Mouse (Mus musculus) forelimb bud, embryonic 11.5 days (tissue): Measurements from ENCODE around the gene Cox14.
"Not testable (repeated sequence)": the region's sequence is repeated elsewhere in the genome, so short reads cannot be mapped to it uniquely, and the experiment has no call there.

ENCODE experiments used
- DNase-seq: peaks from one replicate; pipeline ENCODE4 v3.0.0-alpha.2; 2012; ENCODE audit warnings: low read depth, low spot score

Cox14 gene

GRCm38 (mm10) chr15:99726549-99726948 lies 1.1 kb downstream of the Cox14 start:
- DNase-seq, result no peak

GRCm38 (mm10) chr15:99727039-99727438 lies 1.6 kb downstream of the Cox14 start:
- not testable (repeated sequence) for DNase-seq

GRCm38 (mm10) chr15:99727525-99727924 lies 2.1 kb downstream of the Cox14 start:
- DNase-seq, result no peak

- no peak for DNase-seq
Observed at GRCm38 (mm10) chr15:99728211-99728610, 2.8 kb downstream of the Cox14 start.

- DNase-seq, result no peak
Observed at GRCm38 (mm10) chr15:99729056-99729783, 3.8 kb downstream of the Cox14 start.

- DNase-seq, result no peak
Observed at GRCm38 (mm10) chr15:99731167-99731566, 5.7 kb downstream of the Cox14 start.

- no peak for DNase-seq
Observed at GRCm38 (mm10) chr15:99731678-99732077, 6.3 kb downstream of the Cox14 start.

GRCm38 (mm10) chr15:99733186-99733585 lies 7.8 kb downstream of the Cox14 start:
- DNase-seq, result no peak

- DNase-seq, result no peak
Observed at GRCm38 (mm10) chr15:99735631-99736030, 10.2 kb downstream of the Cox14 start.

- DNase-seq, result no peak
Observed at GRCm38 (mm10) chr15:99736675-99737074, 11.3 kb downstream of the Cox14 start.

GRCm38 (mm10) chr15:99740229-99740628 lies 14.8 kb downstream of the Cox14 start:
- DNase-seq, result no peak

- no peak for DNase-seq
Observed at GRCm38 (mm10) chr15:99754204-99754603, 28.8 kb downstream of the Cox14 start.

GRCm38 (mm10) chr15:99767467-99767866 lies 42.0 kb downstream of the Cox14 start:
- no peak for DNase-seq

- no peak for DNase-seq
Observed at GRCm38 (mm10) chr15:99768761-99769160, 43.3 kb downstream of the Cox14 start.

- DNase-seq, result no peak
Observed at GRCm38 (mm10) chr15:99771004-99771500, 45.6 kb downstream of the Cox14 start.

- peak; percentile 20 for DNase-seq
Observed at GRCm38 (mm10) chr15:99771601-99772276, 46.3 kb downstream of the Cox14 start.

GRCm38 (mm10) chr15:99772277-99772880 lies 47.0 kb downstream of the Cox14 start:
- peak; percentile 88 for DNase-seq

GRCm38 (mm10) chr15:99772881-99772924 lies 47.3 kb downstream of the Cox14 start, which contains the start of gene Cers5:
TSS of gene Cers5 (minus strand) at chr15:99772885.
- not testable (repeated sequence) for DNase-seq

GRCm38 (mm10) chr15:99772925-99773324 lies 47.5 kb downstream of the Cox14 start:
- no peak for DNase-seq
